Mouse (Mus musculus) stomach, embryonic 15.5 days (tissue): ENCODE measurements around the gene Cd300ld4. TPM values are rescaled to one million over a fixed set of nuclear protein-coding genes. Genes with fewer than 3 reads are reported as not detected.
"Not testable (repeated sequence)": the region's sequence is repeated elsewhere in the genome, so short reads cannot be mapped to it uniquely, and the experiment has no call there.

Source experiments
- ATAC-seq: fragments of 200-750 bp; cut with Nextera tagmentation; 2 replicates; pipeline ENCODE4 v1.8.0; 2017; ENCODE audit warnings: low read depth, moderate number of reproducible peaks, moderate TSS enrichment; ENCODE audit not compliant: insufficient read depth, low FRiP score
- H3K27ac ChIP-seq: fragments of 300-500 bp; sonication (generic); 2 replicates; pipeline ENCODE4 v1.5.1; 2015; ENCODE audit warnings: mild to moderate bottlenecking, inconsistent platforms
- H3K27me3 ChIP-seq: fragments of 300-500 bp; sonication (generic); replicated peaks from 2 replicates; pipeline ENCODE4 v1.6.1; 2015; ENCODE audit warnings: inconsistent platforms
- H3K36me3 ChIP-seq: fragments of 300-500 bp; sonication (generic); 2 replicates; pipeline ENCODE4 v1.6.1; 2015; ENCODE audit warnings: inconsistent platforms
- H3K4me1 ChIP-seq: fragments of 300-500 bp; sonication (generic); 2 replicates; pipeline ENCODE4 v1.6.1; 2015; ENCODE audit warnings: inconsistent platforms
- H3K4me2 ChIP-seq: fragments of 300-500 bp; sonication (generic); 2 replicates; pipeline ENCODE4 v1.6.1; 2015; ENCODE audit warnings: mild to moderate bottlenecking, inconsistent platforms
- H3K4me3 ChIP-seq: fragments of 300-500 bp; sonication (generic); replicated peaks from 2 replicates; pipeline ENCODE4 v1.5.1; 2015; ENCODE audit warnings: inconsistent platforms
- H3K9ac ChIP-seq: fragments of 300-500 bp; sonication (generic); 2 replicates; pipeline ENCODE4 v1.6.1; 2015; ENCODE audit warnings: inconsistent platforms
- H3K9me3 ChIP-seq: fragments of 300-500 bp; sonication (generic); 2 replicates; pipeline ENCODE4 v1.6.1; 2016; ENCODE audit warnings: inconsistent platforms
- WGBS: fragments of 180-500 bp; shearing (Covaris S2); methylation state at CpG from one replicate; pipeline ENCODE4 v1.1.7; 2015; 5-methylcytosine and 5-hydroxymethylcytosine counted together
- polyA plus RNA-seq: library from polyadenylated mRNA; unstranded; fragments of >200 nt; fragmentation: Nextera tagmentation; extraction: Ambion mirVana; gene quantifications from 2 replicates; pipeline ENCODE4 v1.2.1, GENCODE M21; 2015

The Cd300ld4 gene
- polyA plus RNA-seq, 1 experiment from 2014 or later: not detected

- H3K27ac ChIP-seq: no peak overlapping the region
- no peak overlapping the region for H3K4me3 ChIP-seq
- no peaks in the 10 kb centered on the region for H3K27me3 ChIP-seq
- no peak overlapping the region for H3K9ac ChIP-seq
- 2% methylated on average over 9 of the region's 9 CpGs for WGBS
- H3K9me3 ChIP-seq: no peaks in the 10 kb centered on the region
- no peak overlapping the region for H3K4me2 ChIP-seq
- ATAC-seq: no peak
- no peaks in the 10 kb centered on the region for H3K4me1 ChIP-seq
- no peaks in the 10 kb centered on the region for H3K36me3 ChIP-seq
These were observed 25.4 kb upstream of the Cd300ld4 start for GRCm38 (mm10) chr11:115052206-115052605.

DNA sequence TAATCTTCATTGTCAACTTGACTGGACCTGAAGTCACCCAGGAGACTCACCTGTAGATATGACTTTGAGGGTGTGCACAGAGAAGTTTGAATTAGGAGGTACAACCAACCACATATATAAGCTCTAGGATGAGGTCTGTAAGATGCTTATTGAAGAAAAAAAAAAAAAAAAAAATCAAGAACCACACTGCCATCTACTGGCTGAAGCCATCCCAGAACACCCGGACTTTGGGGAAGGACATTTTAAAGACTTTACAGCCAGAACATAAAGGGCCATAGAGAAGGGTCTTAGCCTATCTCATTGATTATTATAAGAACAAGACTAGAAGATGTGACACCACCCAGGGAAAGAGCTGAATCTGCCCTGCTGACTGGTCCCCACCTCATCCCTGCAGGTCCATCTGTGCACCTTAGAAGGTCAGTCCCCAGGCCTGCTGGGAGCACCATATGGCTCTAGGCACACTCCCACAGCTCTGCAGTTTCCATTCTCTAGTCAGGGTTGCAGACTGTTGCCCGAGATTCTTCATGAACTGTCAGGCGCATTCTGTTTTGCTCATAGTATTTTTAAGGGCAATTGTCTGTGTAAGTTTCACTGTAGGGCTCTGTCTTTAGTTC lies 22.6 kb upstream of the Cd300ld4 start:
- H3K27me3 ChIP-seq: no peaks in the 10 kb centered on the region
- H3K9me3 ChIP-seq: no peaks in the 10 kb centered on the region
- no peak overlapping the region for H3K9ac ChIP-seq
- WGBS: 39% methylated on average over 3 of the region's 3 CpGs
- H3K4me3 ChIP-seq: no peak overlapping the region
- H3K27ac ChIP-seq: no peak overlapping the region
- H3K4me2 ChIP-seq: no peak overlapping the region
- H3K36me3 ChIP-seq: no peaks in the 10 kb centered on the region
- no peak for ATAC-seq
- H3K4me1 ChIP-seq: no peaks in the 10 kb centered on the region

DNA sequence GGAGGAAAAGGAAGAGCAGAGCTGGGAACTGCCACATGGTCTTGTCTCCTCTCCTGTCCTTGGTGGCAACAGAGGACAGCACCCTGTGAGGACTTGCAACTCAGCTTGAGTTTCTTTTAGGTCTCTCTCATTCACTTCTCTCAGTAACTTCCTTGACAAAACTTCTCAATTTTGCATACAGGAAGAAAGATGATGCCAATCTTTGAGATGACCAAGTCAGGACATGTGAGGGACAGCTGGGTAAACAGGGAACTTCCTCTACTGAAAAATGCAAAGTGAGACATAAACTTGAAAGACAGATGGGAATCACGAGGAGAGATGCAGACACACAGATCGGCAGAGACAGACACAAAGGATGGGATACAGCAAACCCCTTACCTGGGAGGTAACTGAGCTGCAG lies 21.4 kb upstream of the Cd300ld4 start, which contains the start of gene Cd300ld3:
Gene Cd300ld3, minus strand, starts transcription at position 151 of the 400 bp plus-strand sequence.
- no peaks in the 10 kb centered on the region for H3K4me1 ChIP-seq
- ATAC-seq: no peak
- H3K4me3 ChIP-seq: no peak within 1 kb of the TSS
- H3K36me3 ChIP-seq: no peaks in the 10 kb centered on the region
- no peak within 1 kb of the TSS for H3K27ac ChIP-seq
- H3K27me3 ChIP-seq: no peaks in the 10 kb centered on the region
- H3K9me3 ChIP-seq: no peaks in the 10 kb centered on the region
- 64% methylated on average over 2 of the region's 2 CpGs for WGBS
- H3K9ac ChIP-seq: no peak within 1 kb of the TSS
- H3K4me2 ChIP-seq: no peak within 1 kb of the TSS

GRCm38 (mm10) chr11:115037669-115038068 lies 10.9 kb upstream of the Cd300ld4 start, which contains the start of gene Cd300ld5:
Gene Cd300ld5, minus strand, starts transcription at chr11:115037769.
- not testable (repeated sequence) for H3K27me3 ChIP-seq

GRCm38 (mm10) chr11:115016093-115016492 lies 10.7 kb downstream of the Cd300ld4 start, which contains the start of gene Cd300ld2:
Gene Cd300ld2, minus strand, starts transcription at chr11:115016193.
- not testable (repeated sequence) for H3K27ac ChIP-seq, H3K36me3 ChIP-seq, H3K4me2 ChIP-seq, H3K4me1 ChIP-seq, H3K4me3 ChIP-seq, H3K27me3 ChIP-seq, H3K9me3 ChIP-seq, H3K9ac ChIP-seq, ATAC-seq
- no CpG with 5 or more reads among the region's 7 CpGs for WGBS

More at GRCm38 (mm10) chr11:115037669-115038068, 10.9 kb upstream of the Cd300ld4 start, which contains the start of gene Cd300ld5:
- not testable (repeated sequence) for H3K4me1 ChIP-seq, H3K4me2 ChIP-seq, H3K9ac ChIP-seq, H3K36me3 ChIP-seq, H3K9me3 ChIP-seq, ATAC-seq, H3K27ac ChIP-seq, H3K4me3 ChIP-seq
- WGBS: no CpG with 5 or more reads among the region's 6 CpGs

DNA sequence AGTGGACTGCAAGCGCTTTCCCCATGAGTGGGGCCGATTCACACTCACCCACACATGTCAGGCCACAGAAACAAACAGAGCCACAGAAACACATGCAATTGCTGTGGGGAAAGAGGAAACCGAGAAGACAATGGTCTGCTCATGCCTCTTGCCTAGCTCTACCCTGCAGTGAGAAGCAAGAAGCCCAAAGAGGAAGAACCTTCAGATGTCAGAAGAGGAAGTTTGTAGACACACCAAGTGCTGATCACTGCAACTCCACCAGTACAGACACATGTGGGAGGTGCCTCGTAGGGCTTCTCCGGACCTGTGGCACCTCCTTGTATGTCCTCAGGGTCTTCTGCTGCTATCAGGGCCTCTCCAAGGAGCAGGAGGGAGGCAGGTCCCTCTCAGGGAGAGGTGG lies 22.7 kb downstream of the Cd300ld4 start:
- Histone ChIP-seq H3K27me3 (no peaks in the 10 kb centered on the region), H3K27ac (no peak overlapping the region), H3K4me3 (no peak overlapping the region), H3K36me3 (no peaks in the 10 kb centered on the region), H3K4me1 (no peaks in the 10 kb centered on the region), H3K9me3 (no peaks in the 10 kb centered on the region), H3K4me2 (no peak overlapping the region), H3K9ac (no peak overlapping the region)
- no peak for ATAC-seq
- 78% methylated on average over 5 of the region's 5 CpGs for WGBS

DNA sequence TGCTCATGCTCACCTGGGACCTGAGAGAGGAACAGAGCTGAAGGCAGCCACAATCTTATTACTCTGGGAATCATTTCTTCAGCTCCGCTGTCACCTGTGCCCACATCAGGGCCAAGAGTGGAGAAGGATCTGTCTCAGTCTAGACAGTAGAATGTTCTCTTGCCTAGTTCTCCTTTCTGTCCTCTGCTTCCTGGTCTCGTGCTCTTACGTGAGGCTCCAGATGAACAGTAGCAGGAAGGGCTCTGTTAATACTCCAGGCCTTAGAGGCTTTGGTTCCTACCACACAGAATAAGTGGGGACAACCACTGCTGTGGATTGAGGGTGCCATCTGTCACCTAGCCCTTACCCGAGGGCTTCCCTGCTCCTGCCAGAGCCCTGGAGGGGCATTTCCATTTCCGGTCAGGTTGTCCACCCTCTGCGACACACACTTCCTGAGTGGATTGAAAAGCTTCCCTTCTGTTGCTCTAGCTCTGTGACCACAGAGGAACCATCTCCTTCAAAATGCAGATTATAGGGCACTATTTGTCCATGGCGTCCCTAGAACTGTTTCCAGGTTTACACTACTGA lies 25.3 kb downstream of the Cd300ld4 start, which contains the start of gene Cd300c2:
Gene Cd300c2, minus strand, starts transcription at position 407 of the 567 bp plus-strand sequence.
- ATAC-seq: no peak
- WGBS: 72% methylated on average over 7 of the region's 7 CpGs
- H3K4me1 ChIP-seq: no peaks in the 10 kb centered on the region
- no peaks in the 10 kb centered on the region for H3K27me3 ChIP-seq
- H3K27ac ChIP-seq: no peak within 1 kb of the TSS
- H3K4me2 ChIP-seq: no peak within 1 kb of the TSS
- H3K9ac ChIP-seq: no peak within 1 kb of the TSS
- H3K9me3 ChIP-seq: no peaks in the 10 kb centered on the region
- no peak within 1 kb of the TSS for H3K4me3 ChIP-seq
- no peaks in the 10 kb centered on the region for H3K36me3 ChIP-seq

DNA sequence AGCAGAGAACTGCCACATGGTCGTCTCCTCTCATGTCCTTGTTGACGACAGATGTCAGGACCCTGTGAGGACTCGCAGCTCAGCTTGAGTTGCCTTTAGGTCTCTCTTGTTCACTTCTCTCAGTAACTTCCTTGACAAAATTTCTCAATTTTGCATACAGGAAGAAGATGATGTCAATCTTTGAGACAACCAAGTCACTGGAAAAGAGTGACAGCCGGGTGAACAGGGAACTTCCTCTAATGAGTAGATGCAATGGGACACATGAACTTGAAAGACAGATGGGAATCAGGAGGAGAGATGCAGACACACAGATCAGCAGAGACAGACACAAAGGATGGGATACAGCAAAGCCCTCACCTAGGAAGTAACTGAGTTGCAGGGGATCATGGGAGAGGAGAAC lies 37.0 kb downstream of the Cd300ld4 start, which contains the start of gene Cd300ld:
Gene Cd300ld, minus strand, starts transcription at position 130 of the 400 bp plus-strand sequence.
- Histone ChIP-seq H3K27ac (no peak within 1 kb of the TSS), H3K9me3 (no peaks in the 10 kb centered on the region), H3K4me3 (no peak within 1 kb of the TSS), H3K4me2 (no peak within 1 kb of the TSS), H3K4me1 (no peaks in the 10 kb centered on the region), H3K9ac (no peak within 1 kb of the TSS), H3K36me3 (no peaks in the 10 kb centered on the region), H3K27me3 (no peaks in the 10 kb centered on the region)
- WGBS: 65% methylated on average over 4 of the region's 4 CpGs
- no peak for ATAC-seq

GRCm38 (mm10) chr11:114981866-114982265 lies 44.9 kb downstream of the Cd300ld4 start:
- no peaks in the 10 kb centered on the region for H3K36me3 ChIP-seq
- H3K9me3 ChIP-seq: no peaks in the 10 kb centered on the region
- no peak overlapping the region for H3K4me3 ChIP-seq
- H3K4me2 ChIP-seq: no peak overlapping the region
- no peak for ATAC-seq
- no peak overlapping the region for H3K27ac ChIP-seq
- no peaks in the 10 kb centered on the region for H3K4me1 ChIP-seq
- no peaks in the 10 kb centered on the region for H3K27me3 ChIP-seq
- WGBS: 52% methylated on average over 4 of the region's 4 CpGs
- no peak overlapping the region for H3K9ac ChIP-seq

DNA sequence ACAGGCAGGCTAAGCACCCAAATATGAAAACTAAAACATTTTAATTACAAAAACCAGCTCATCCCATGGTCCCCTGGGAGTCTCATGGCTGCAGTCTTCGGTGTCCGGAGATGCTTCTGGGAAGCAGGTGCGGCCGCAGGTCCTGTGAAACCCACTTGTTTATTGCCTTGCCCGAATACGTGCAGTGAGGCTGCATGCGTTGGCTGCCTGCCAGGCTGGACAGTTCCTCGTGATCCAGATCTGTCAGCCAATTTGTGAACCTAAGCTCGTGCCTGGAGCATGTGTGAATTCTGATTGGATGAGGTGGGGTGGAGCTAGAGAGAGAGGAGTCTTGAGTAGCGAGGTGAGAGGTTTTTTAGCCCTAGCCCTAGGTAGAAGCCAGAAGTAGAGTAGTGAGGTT lies 54.1 kb downstream of the Cd300ld4 start:
- Histone ChIP-seq H3K4me3 (no peak overlapping the region), H3K4me2 (no peak overlapping the region), H3K27me3 (no peaks in the 10 kb centered on the region), H3K27ac (no peak overlapping the region), H3K4me1 (no peaks in the 10 kb centered on the region), H3K36me3 (no peaks in the 10 kb centered on the region), H3K9ac (no peak overlapping the region), H3K9me3 (no peaks in the 10 kb centered on the region)
- WGBS: 80% methylated on average over 10 of the region's 10 CpGs
- no peak for ATAC-seq
